Mouse (Mus musculus) cerebellum, postnatal 14 days (tissue): ENCODE data around the gene Leo1.
A peak's percentile ranks its signal among the peaks of the same experiment; 100 is the strongest.
"Not testable (repeated sequence)": the region's sequence is repeated elsewhere in the genome, so short reads cannot be mapped to it uniquely, and the experiment has no call there.

ENCODE experiments used
- DNase-seq, 2 experiments: peaks; one replicate each; pipeline ENCODE4 v3.0.0; 2021; ENCODE audit warnings: mixed read lengths in 2 of 2

The Leo1 gene

DNA sequence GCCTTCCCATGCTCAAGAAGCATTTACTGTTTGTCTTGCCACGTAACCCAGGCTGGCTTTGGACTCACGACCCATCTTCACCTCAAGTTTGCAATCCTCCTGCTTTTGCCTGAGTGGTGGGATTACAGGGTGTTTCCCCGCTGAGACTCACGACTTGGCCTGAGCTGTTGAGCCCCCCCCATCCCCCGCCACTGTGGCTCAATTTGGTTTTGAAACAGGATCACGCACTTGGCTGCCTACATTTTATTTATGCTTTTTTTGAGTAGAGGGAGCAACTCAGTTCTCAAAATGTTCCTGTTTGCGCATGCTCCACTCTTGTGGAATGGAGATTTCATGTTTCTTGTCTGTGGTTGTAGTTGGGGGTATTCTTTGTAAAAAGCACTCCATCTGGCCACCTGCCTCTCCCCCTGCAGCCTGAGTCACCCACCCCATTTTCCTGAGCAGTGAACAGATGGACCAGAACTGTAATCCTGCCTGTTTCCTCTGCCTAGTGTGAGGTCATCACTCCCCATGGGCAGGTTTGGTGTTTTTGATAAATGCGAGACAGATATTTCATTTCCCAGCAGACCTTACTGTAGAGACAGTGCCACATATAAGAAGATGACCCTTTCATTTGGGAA is 37.9 kb downstream of the Leo1 start:
- peak; percentile 78 to 81 for DNase-seq

DNA sequence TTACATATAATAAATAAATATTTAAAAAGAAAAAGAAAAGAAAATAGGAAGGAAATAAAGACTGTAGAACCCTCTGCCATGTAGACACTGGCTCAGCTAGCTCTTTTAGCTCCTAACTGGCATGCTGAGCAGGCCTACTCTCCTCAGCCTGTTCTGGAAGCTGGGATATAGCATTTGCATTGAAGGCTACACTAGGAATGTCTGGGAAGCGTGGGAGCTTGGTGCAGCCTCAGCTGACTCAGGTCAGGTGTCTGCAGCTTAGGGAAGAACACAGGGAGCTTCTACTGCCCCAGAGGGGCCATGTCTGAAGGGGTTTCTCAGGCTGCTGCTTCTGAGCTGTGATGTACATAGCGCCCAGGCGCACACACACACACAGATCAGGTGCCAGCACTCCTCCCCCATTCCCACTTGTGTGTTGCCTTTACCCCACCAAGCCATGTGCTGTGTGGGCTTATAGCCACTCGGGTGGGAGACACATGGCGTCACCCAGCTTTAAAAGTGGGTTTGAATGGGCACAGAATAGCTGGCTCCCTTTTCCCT is 39.3 kb downstream of the Leo1 start:
- DNase-seq = no peak

DNA sequence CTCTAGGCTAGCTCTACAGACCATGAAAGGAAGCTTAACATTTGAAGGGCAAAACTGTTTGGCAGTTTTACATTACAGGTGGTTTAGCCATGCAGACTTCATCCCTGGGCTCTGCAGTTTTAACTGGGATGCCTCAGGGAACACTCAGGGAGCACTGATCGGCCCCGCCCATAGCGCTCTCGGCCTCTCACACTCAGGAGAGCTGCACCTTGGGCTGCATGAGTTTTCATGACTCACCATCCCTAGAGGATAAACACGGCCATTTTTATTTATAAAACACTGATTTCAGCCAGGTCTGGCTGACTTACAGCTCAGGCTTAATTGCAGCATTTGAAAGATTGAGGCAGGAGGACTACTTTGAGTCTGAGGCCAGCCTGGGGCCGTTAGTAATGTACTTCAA is 43.9 kb downstream of the Leo1 start:
- DNase-seq = no peak

DNA sequence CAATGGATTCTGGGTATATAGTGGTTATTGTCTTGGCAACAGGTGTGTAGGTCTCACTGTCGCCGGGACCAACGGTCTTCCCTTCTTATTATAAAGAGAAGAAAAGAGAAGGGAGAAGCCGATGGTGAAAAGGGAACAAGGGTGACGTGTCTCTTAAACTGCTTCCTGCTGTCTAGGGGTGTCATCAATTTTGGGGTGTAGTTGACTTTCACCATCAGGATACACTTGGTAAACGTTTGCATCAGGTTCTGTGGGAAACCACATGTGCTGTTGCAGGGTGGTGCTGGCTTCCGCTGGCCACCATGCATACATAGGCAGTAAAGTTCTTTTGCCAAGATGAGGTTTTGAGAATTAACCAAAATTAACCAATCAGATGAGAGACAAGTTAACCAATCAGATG is 46.9 kb downstream of the Leo1 start:
- DNase-seq = not testable (repeated sequence)

DNA sequence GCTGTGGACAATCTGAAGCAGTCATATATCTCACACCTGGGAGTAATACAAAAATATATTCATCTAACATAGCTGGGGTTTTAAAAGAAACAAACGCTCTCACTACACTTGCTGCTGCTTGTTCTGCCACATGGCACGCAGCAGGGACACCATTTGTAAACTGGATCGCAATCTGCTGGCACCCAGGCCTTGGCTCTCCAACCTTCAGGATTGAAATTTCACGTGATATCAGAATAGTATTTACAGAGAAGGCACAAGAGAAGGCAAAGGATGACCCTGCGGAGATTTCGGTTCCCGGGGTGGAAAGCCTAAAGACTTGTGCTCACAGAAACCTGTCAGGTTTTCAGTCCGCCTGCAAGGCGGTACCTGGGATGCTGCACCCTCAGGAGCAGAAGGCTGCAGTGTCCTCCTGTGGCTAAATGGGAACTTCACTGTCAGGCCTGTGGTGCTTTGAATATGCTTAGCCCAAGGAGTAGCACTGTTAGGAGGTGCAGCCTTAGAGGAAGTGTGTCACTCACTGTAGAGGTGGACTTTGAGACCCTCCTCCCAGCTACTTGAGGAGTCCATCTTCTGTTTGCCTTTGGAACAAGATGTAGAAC is 53.2 kb downstream of the Leo1 start:
- DNase-seq = peak; percentile 43 to 55

DNA sequence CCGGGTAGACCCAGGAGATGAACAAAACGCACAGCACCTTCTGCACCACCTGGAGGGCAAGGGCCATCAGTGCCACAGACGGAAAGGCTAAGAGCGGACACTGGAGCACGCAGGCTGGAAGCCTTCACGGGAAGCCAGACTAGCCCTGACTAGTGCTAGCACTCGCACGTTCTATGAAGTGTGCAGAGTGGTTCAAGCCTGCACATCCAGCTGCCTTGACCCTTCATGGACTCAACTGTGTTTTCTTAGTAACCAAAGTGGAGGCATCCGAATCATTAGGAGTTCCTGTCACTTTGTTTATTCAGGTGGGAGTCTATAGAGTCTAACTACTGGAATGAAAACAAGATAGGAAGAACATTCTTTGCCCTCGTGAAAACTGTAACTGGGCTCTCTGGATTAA is 54.6 kb downstream of the Leo1 start:
- no peak for DNase-seq

DNA sequence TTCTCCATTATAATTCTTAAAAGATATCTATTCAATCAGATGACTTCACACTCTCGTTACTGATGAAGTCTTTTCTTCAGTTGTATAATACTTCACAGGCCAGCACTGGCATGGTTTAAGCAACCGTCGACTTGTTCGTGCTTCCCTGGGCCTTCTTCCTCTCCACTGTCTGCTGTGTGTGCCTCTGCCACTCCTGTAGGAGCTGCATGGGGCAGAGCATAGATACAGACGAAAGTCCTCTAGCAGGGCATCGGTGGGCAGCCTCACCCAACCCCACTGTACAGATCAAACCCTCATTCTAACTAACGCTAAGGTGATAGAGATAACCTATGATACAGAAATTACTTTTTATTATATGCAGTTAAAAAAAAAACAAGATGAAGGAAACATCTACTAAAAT is 57.2 kb downstream of the Leo1 start:
- DNase-seq = no peak

DNA sequence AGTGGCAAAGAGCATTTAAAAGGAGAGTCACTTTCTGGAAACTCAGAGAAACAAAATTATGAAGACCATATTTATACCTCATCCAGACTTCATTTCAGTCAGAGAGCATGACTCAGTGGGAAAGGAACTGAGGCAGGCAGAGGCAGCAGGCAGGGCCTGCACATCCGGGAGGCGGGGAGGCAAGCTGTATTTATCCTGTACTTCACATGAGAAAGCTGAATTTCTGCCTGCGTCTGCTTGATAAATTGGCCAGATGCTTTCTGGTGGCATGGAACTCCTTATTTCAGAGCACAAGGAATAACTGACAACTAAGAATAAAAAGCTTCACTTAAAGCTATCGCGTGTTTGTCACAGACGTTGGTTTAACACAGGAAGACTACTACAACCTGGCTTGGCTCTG is 63.0 kb downstream of the Leo1 start:
- no peak for DNase-seq

DNA sequence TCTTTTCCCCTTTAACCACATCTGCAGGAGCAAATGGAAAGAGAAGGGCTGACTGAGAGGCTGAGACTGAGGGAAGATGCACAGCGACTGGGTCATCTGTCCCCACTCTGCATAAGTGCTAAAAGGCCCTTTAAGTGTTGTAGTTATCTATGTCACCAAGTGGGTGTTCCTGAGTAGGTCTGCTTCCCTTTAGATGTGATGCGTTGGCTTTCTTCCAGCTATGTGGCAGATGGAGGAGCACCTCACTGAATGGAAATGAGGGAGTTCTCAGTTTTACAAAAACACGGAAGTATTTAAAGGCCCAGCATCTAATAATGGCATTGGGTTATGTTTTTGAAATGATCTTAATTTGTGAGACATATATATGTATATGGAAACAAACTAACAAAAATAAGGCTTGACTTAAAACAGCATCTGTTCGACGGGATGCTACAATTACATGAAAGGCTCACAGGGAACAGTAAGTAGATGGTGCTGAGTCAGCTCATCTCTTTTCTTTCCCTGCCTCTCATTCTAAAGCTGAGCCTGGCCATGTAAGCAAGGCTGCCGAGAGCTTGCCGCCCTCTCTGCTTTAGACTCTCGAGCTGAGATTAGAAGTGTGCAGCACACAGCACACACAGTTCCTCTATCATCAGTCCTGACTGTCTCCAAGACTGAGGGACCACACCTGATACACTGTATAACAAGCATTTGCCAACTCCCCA is 70.1 kb downstream of the Leo1 start:
- DNase-seq = peak; percentile 53 to 58

DNA sequence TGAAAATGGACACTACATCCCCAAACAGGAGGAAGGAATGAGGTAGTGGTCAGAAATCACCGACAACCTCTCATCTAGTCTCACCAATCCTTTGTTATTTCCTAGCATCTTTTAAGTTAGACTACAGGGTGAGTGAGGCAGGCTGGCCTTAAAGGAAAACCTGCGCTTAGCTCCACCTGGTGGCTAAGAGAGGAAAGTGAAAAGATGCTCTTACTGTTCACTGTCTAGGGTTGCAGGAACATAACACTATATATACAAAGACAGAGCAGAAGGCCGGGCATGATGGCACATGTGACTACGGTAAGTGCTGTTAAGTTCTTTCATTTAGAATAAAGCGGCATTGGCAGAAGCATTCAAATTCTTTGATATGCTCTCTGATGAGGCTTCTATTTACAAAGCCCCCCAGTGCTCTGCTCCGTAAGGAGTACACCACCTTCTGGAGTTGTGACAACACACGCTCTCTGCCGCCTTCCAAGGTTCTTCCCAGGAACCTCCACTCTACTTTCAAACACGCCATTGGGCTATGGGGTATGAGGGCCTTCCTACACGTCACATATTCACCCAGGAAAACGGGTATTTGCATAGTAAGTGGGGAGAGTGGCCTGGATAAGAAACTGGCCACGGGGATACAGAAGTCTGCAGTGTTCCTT is 74.3 kb downstream of the Leo1 start:
- peak; percentile 75 to 76 for DNase-seq
